Mouse (Mus musculus): ENCODE results near the gene Ciart. TPM values are rescaled to one million over a fixed set of nuclear protein-coding genes. Genes with fewer than 3 reads are reported as not detected.

The Ciart gene
- 5.8 TPM for polyA plus RNA-seq (2017; shearing (Covaris generic))

GRCm38 (mm10) chr3:95881979-95882815 lies at the start of gene Ciart:
Gene Ciart, minus strand, starts transcription at chr3:95882251.

GRCm38 (mm10) chr3:95928658-95929503 lies 46.8 kb upstream of the Ciart start, which contains the start of gene Anp32e:
Gene Anp32e, plus strand, starts transcription at chr3:95929246.

GRCm38 (mm10) chr3:95904568-95904967 lies 22.5 kb upstream of the Ciart start, which contains the start of gene Car14:
Gene Car14, minus strand, starts transcription at chr3:95904691.

GRCm38 (mm10) chr3:95893606-95894316 lies 11.7 kb upstream of the Ciart start, which contains the start of gene Aph1a:
Gene Aph1a, plus strand, starts transcription at chr3:95893969.

GRCm38 (mm10) chr3:95891211-95892065 lies 9.4 kb upstream of the Ciart start, which contains the start of gene BC028528:
Gene BC028528, minus strand, starts transcription at chr3:95892005.

GRCm38 (mm10) chr3:95871392-95871867 lies 10.6 kb downstream of the Ciart start, which contains the start of gene Mrps21:
Gene Mrps21, minus strand, starts transcription at chr3:95871519.

GRCm38 (mm10) chr3:95855502-95856089 lies 26.5 kb downstream of the Ciart start, which contains the start of gene Prpf3:
Gene Prpf3, minus strand, starts transcription at chr3:95855885.

Other genes with a start within 250 kb of the Ciart start
- 602 TPM for gene Mcl1, start 223.5 kb downstream of the Ciart start, polyA plus RNA-seq (2017; shearing (Covaris generic))
- gene Adamtsl4, start 194.3 kb downstream of the Ciart start, polyA plus RNA-seq (2017; shearing (Covaris generic)), result 14.3 TPM
- gene Ecm1, start 142.7 kb downstream of the Ciart start, polyA plus RNA-seq (2017; shearing (Covaris generic)), result 386 TPM
- gene Tars2, start 122.0 kb downstream of the Ciart start, polyA plus RNA-seq (2017; shearing (Covaris generic)), result 90.1 TPM
- gene Rprd2, start 63.4 kb downstream of the Ciart start, polyA plus RNA-seq (2017; shearing (Covaris generic)), result 30.2 TPM
- 58.7 TPM for gene Prpf3, start 26.4 kb downstream of the Ciart start, polyA plus RNA-seq (2017; shearing (Covaris generic))
- gene Mrps21, start 10.7 kb downstream of the Ciart start, polyA plus RNA-seq (2017; shearing (Covaris generic)), result 216 TPM
- gene BC028528, start 9.8 kb upstream of the Ciart start, polyA plus RNA-seq (2017; shearing (Covaris generic)), result not detected
- 63.2 TPM for gene Aph1a, start 11.7 kb upstream of the Ciart start, polyA plus RNA-seq (2017; shearing (Covaris generic))
- gene Car14, start 22.4 kb upstream of the Ciart start, polyA plus RNA-seq (2017; shearing (Covaris generic)), result not detected
- gene Anp32e, start 47.0 kb upstream of the Ciart start, polyA plus RNA-seq (2017; shearing (Covaris generic)), result 197 TPM
- gene Plekho1, start 113.8 kb upstream of the Ciart start, polyA plus RNA-seq (2017; shearing (Covaris generic)), result 9.1 TPM
- 28.6 TPM for gene Vps45, start 176.2 kb upstream of the Ciart start, polyA plus RNA-seq (2017; shearing (Covaris generic))
- 19.7 TPM for gene Otud7b, start 222.3 kb upstream of the Ciart start, polyA plus RNA-seq (2017; shearing (Covaris generic))

Data from CD4-positive, CD25-positive, alpha-beta regulatory T cell (primary cell).